Mouse (Mus musculus) limb, embryonic 15.5 days (tissue): ENCODE data around the gene Cops6. TPM values are rescaled to one million over a fixed set of nuclear protein-coding genes. Genes with fewer than 3 reads are reported as not detected.

ENCODE experiments used
- ATAC-seq: fragments of 200-750 bp; cut with Nextera tagmentation; 2 replicates; pipeline ENCODE4 v1.8.0; 2017; ENCODE audit warnings: low read depth, moderate TSS enrichment; ENCODE audit not compliant: insufficient number of reproducible peaks, low FRiP score, low TSS enrichment
- H3K27ac ChIP-seq: fragments of 300-500 bp; sonication (generic); 2 replicates; pipeline ENCODE4 v1.5.1; 2015; ENCODE audit warnings: moderate library complexity, mild to moderate bottlenecking, inconsistent platforms
- H3K27me3 ChIP-seq: fragments of 300-500 bp; sonication (generic); 2 replicates; pipeline ENCODE4 v1.6.1; 2015; ENCODE audit warnings: inconsistent platforms
- H3K36me3 ChIP-seq: fragments of 300-500 bp; sonication (generic); 2 replicates; pipeline ENCODE4 v1.6.1; 2015; ENCODE audit warnings: inconsistent platforms
- H3K4me1 ChIP-seq: fragments of 300-500 bp; sonication (generic); 2 replicates; pipeline ENCODE4 v1.6.1; 2015; ENCODE audit warnings: inconsistent platforms
- H3K4me2 ChIP-seq: fragments of 300-500 bp; sonication (generic); 2 replicates; pipeline ENCODE4 v1.6.1; 2015; ENCODE audit warnings: mild to moderate bottlenecking, inconsistent platforms
- H3K4me3 ChIP-seq: fragments of 300-500 bp; sonication (generic); 2 replicates; pipeline ENCODE4 v1.5.1; 2015; ENCODE audit warnings: mild to moderate bottlenecking, inconsistent platforms
- H3K9ac ChIP-seq: fragments of 300-500 bp; sonication (generic); 2 replicates; pipeline ENCODE4 v1.6.1; 2015; ENCODE audit warnings: inconsistent platforms
- H3K9me3 ChIP-seq: fragments of 300-500 bp; sonication (generic); 2 replicates; pipeline ENCODE4 v1.6.1; 2016; ENCODE audit warnings: inconsistent platforms
- WGBS: fragments of 180-500 bp; shearing (Covaris S2); methylation state at CpG from one replicate; pipeline ENCODE4 v1.1.7; 2015; 5-methylcytosine and 5-hydroxymethylcytosine counted together
- microRNA counts: library from miRNA; unstranded; fragments of <30 nt; microRNA quantifications from one replicate; lab custom pipeline; 2016
- microRNA-seq: library from miRNA; unstranded; fragments of <30 nt; microRNA quantifications from one replicate; pipeline ENCODE4, GENCODE M21; 2016
- polyA plus RNA-seq: library from polyadenylated mRNA; unstranded; fragments of >200 nt; fragmentation: Nextera tagmentation; extraction: Ambion mirVana; gene quantifications from 2 replicates; pipeline ENCODE4 v1.2.1, GENCODE M21; 2015

Cops6 gene
- polyA plus RNA-seq, 1 experiment from 2014 or later, result 299 TPM

DNA sequence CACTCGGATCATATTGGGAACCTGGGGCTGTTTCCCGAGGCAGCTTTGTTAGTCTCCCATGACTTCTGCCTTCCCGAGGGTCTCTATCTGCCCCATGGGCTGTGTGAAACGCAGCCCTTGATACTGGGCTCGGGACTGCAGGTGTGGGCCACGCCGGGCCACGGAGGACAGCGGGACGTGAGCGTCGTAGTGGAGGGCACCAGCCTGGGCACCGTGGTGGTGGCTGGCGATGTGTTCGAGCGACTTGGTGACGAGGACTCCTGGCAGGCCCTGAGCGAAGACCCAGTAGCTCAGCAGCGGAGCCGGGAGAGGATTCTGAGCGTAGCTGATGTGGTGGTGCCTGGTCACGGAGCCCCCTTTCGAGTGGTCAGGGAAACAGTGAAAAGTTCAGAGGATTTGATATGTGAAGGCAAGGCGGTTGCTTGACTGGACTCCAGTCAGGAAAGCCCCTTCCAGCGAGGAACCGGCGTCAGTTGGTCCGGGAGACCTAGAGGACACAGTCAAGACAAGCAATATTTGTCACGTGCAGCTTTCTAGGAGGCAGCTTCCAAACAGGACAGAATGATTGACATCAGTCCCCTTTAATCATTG is 34.0 kb downstream of the Cops6 start:
- Histone ChIP-seq H3K4me1 (peaks cover 7% of the 10 kb centered on the region), H3K4me2 (peak overlapping the region; percentile 78), H3K27ac (peak overlapping the region; percentile 89), H3K4me3 (peak overlapping the region; percentile 74), H3K27me3 (no peaks in the 10 kb centered on the region), H3K9me3 (no peaks in the 10 kb centered on the region), H3K36me3 (peaks cover 31% of the 10 kb centered on the region), H3K9ac (peak overlapping the region; percentile 90)
- WGBS, result 2% methylated on average over 29 of the region's 29 CpGs
- peak; percentile 56; the same call in 1 of the 2 replicates for ATAC-seq

DNA sequence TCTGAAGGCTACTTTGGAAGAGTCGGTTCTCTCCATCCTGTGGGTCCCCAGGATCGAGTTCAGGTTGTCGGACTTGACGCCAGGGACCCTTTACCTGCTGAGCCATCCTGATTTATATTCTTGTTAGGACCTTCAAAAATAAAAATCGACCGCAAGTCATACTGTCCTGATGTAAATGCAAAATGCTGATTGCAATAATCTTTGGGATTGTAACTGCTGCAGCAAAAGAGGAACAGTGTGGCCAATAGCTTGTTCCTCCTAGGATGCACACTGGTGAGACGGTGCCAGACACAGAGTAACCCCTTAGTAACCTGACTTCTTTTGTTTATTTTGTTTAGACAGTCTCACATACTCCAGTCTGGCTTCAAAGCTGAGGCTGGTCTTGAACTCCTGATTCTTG is 34.6 kb downstream of the Cops6 start:
- Histone ChIP-seq H3K4me2 (peak overlapping the region; percentile 78), H3K27ac (no peak overlapping the region), H3K4me3 (peak overlapping the region; percentile 74; the same call in 1 of the 2 replicates), H3K27me3 (no peaks in the 10 kb centered on the region), H3K9ac (no peak overlapping the region), H3K4me1 (peaks cover 7% of the 10 kb centered on the region), H3K36me3 (peaks cover 25% of the 10 kb centered on the region), H3K9me3 (no peaks in the 10 kb centered on the region)
- ATAC-seq, result no peak
- 69% methylated on average over 7 of the region's 7 CpGs for WGBS

DNA sequence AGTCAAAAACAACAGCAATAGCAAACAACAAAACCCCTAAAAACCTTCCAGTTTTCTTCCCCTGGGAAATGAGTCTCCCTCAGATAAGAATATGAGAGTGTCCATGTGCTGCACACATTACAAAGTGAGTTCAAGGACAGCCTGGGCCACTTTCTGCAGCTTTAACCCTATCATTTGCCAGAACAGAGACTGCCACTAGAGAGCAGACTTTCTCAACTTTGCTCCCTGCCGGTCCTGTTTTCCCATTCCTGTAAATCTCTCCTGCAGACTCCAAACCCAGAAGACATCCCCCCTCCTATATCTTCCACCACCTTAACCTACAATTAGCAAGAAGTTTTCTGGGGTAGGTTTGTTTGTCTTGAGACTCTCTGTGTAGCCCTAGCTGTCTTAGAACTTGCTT is 38.7 kb downstream of the Cops6 start:
- Histone ChIP-seq H3K27me3 (no peaks in the 10 kb centered on the region), H3K36me3 (no peaks in the 10 kb centered on the region), H3K27ac (no peak overlapping the region), H3K4me1 (peaks cover 7% of the 10 kb centered on the region; the same call in 1 of the 2 replicates), H3K9ac (no peak overlapping the region), H3K4me2 (no peak overlapping the region), H3K4me3 (no peak overlapping the region), H3K9me3 (no peaks in the 10 kb centered on the region)
- WGBS, result 7% methylated on average over 1 of the region's 1 CpGs
- ATAC-seq, result no peak

DNA sequence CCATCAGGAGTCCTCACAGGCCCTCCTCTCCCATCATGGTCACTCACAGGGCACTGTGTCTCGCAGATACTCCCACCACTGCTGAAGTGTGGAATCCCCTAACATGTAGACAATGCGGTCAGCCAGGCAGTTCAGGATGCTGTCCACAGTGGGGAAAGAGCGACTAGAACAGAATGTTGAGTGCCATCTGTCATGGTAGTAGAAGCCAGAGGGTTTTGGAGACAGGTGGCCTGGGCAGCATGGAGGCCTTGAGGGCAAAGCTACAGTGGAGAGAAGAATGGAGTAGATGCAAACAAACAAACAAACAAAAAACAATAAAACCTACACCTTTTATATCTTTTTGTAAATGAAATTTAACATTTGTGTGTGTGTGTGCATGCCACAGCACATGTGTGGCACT is 41.2 kb downstream of the Cops6 start:
- 87% methylated on average over 3 of the region's 3 CpGs for WGBS

DNA sequence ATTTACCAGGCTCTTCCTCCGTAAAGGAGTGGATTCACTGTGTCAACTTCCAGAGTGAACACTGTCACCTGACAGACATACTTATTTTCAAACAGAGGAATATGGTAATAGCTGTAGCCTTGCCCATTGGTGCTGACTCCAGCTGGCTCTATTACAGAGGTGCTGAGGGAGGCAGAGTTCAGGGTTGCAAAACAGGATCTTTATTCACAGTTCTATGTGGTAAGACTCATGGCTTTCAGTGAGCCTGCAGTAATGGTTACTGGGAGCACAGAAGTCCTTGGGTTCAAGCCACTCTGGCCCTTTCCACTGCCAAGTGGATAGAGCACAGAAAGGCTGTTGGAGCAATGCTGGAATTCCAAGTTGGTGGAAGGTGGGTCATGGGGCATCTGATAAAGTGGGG is 46.4 kb downstream of the Cops6 start:
- H3K36me3 ChIP-seq, result no peaks in the 10 kb centered on the region
- H3K4me1 ChIP-seq, result no peaks in the 10 kb centered on the region
- no peaks in the 10 kb centered on the region for H3K9me3 ChIP-seq
- H3K4me3 ChIP-seq, result no peak overlapping the region
- no peak for ATAC-seq
- H3K27me3 ChIP-seq, result no peaks in the 10 kb centered on the region
- 86% methylated on average over 1 of the region's 1 CpGs for WGBS
- no peak overlapping the region for H3K27ac ChIP-seq
- H3K4me2 ChIP-seq, result no peak overlapping the region
- H3K9ac ChIP-seq, result no peak overlapping the region

More for the DNA sequence above, 41.2 kb downstream of the Cops6 start:
- no peak overlapping the region for H3K9ac ChIP-seq
- H3K9me3 ChIP-seq, result no peaks in the 10 kb centered on the region
- H3K4me3 ChIP-seq, result no peak overlapping the region
- no peaks in the 10 kb centered on the region for H3K4me1 ChIP-seq
- no peak for ATAC-seq
- H3K4me2 ChIP-seq, result no peak overlapping the region
- H3K27ac ChIP-seq, result no peak overlapping the region
- no peaks in the 10 kb centered on the region for H3K27me3 ChIP-seq
- no peaks in the 10 kb centered on the region for H3K36me3 ChIP-seq

DNA sequence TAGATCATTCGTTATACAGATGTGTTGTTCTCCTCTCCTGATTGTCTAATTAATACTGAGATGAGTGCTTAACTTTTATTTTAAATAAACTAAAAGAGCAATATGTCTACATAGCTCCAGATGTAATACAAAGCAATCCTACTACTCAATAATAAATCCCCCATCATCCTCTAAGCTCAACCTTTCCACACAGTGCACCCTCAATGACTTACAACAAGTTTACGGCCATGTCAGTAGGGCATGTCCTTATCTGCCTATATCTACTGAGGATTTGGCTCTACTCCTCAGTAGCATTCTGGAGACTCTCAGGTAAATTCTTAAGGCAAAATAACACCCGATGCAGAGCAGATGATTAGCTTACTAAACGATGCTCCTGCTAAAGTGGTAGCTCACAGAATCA is 47.0 kb downstream of the Cops6 start:
- H3K36me3 ChIP-seq, result no peaks in the 10 kb centered on the region
- H3K4me2 ChIP-seq, result no peak overlapping the region
- no peak overlapping the region for H3K27ac ChIP-seq
- H3K4me1 ChIP-seq, result no peaks in the 10 kb centered on the region
- no peaks in the 10 kb centered on the region for H3K27me3 ChIP-seq
- 85% methylated on average over 4 of the region's 4 CpGs for WGBS
- no peak overlapping the region for H3K9ac ChIP-seq
- H3K4me3 ChIP-seq, result no peak overlapping the region
- no peaks in the 10 kb centered on the region for H3K9me3 ChIP-seq
- no peak for ATAC-seq

MicroRNA genes within 50 kb of the gene (microRNA counts, 519-probe panel; counts per million panel counts)
- 3,503 counts per million, percentile 83 among the panel's probes with 10 or more counts for microRNA mmu-miR-106b (lab: Ali Mortazavi, UCI)
- 4,240 counts per million, percentile 95 among the panel's probes with 10 or more counts for microRNA mmu-miR-25 (lab: Ali Mortazavi, UCI)
- 3,446 counts per million, percentile 81 among the panel's probes with 10 or more counts for microRNA mmu-miR-93 (lab: Ali Mortazavi, UCI)

Small RNAs within 50 kb of the gene (microRNA-seq; reads per million reads assigned to microRNA genes)
- 4,543 reads per million, percentile 88 among the genes with 10 or more reads in this experiment for gene Mir106b
- 556 reads per million, percentile 69 among the genes with 10 or more reads in this experiment for gene Mir25
- 6,247 reads per million, percentile 92 among the genes with 10 or more reads in this experiment for gene Mir93

Other genes with a start within 250 kb of the Cops6 start
- 0.15 and 0.19 TPM in 2 replicates for gene Cyp3a13, start 239.5 kb upstream of the Cops6 start, polyA plus RNA-seq
- gene Gjc3, start 198.0 kb upstream of the Cops6 start, polyA plus RNA-seq, result 0.40 and 0.67 TPM in 2 replicates
- not detected in 2 replicates for gene Azgp1, start 179.6 kb upstream of the Cops6 start, polyA plus RNA-seq
- not detected in 2 replicates for gene Smok3a, start 139.8 kb upstream of the Cops6 start, polyA plus RNA-seq
- gene Smok3b, start 139.6 kb upstream of the Cops6 start, polyA plus RNA-seq, result not detected in 2 replicates
- not detected in 2 replicates for gene Smok3c, start 107.9 kb upstream of the Cops6 start, polyA plus RNA-seq
- 15.6 and 17.0 TPM in 2 replicates for gene Zkscan1, start 76.0 kb upstream of the Cops6 start, polyA plus RNA-seq
- gene Zscan21, start 44.2 kb upstream of the Cops6 start, polyA plus RNA-seq, result 52.8 and 56.5 TPM in 2 replicates
- gene Zfp113, start 5.3 kb upstream of the Cops6 start, polyA plus RNA-seq, result 15.9 and 18.5 TPM in 2 replicates
- gene Ap4m1, start 10.9 kb downstream of the Cops6 start, polyA plus RNA-seq, result 22.8 and 24.3 TPM in 2 replicates
- 139 and 143 TPM in 2 replicates for gene Mcm7, start 11.4 kb downstream of the Cops6 start, polyA plus RNA-seq
- 73.8 and 74.8 TPM in 2 replicates for gene Taf6, start 26.4 kb downstream of the Cops6 start, polyA plus RNA-seq
- 69.4 and 69.7 TPM in 2 replicates for gene Cnpy4, start 26.4 kb downstream of the Cops6 start, polyA plus RNA-seq
- 8.4 and 9.2 TPM in 2 replicates for gene Mblac1, start 33.2 kb downstream of the Cops6 start, polyA plus RNA-seq
- 0.11 TPM in 1 of 2 replicates, not detected in the other for gene Nxpe5, start 64.8 kb downstream of the Cops6 start, polyA plus RNA-seq
- gene Lamtor4, start 94.4 kb downstream of the Cops6 start, polyA plus RNA-seq, result 69.6 and 73.5 TPM in 2 replicates
- gene BC037034, start 103.0 kb downstream of the Cops6 start, polyA plus RNA-seq, result 4.4 and 5.1 TPM in 2 replicates
- 5.1 and 5.3 TPM in 2 replicates for gene Gal3st4, start 111.8 kb downstream of the Cops6 start, polyA plus RNA-seq
- gene Gm43720, start 118.9 kb downstream of the Cops6 start, polyA plus RNA-seq, result 0.17 and 0.30 TPM in 2 replicates
- gene Gpc2, start 118.9 kb downstream of the Cops6 start, polyA plus RNA-seq, result 14.2 and 24.8 TPM in 2 replicates
- gene Stag3, start 119.2 kb downstream of the Cops6 start, polyA plus RNA-seq, result 4.8 and 5.5 TPM in 2 replicates
- gene Pvrig, start 180.9 kb downstream of the Cops6 start, polyA plus RNA-seq, result 0.21 and 0.36 TPM in 2 replicates